Mouse (Mus musculus): Measurements from ENCODE around the gene Ric3. TPM values are rescaled to one million over a fixed set of nuclear protein-coding genes. Genes with fewer than 3 reads are reported as not detected.
A peak's percentile ranks its signal among the peaks of the same experiment; 100 is the strongest.

Gene Ric3
- polyA plus RNA-seq, 1 experiment from 2014 or later, result 33.2 TPM

DNA sequence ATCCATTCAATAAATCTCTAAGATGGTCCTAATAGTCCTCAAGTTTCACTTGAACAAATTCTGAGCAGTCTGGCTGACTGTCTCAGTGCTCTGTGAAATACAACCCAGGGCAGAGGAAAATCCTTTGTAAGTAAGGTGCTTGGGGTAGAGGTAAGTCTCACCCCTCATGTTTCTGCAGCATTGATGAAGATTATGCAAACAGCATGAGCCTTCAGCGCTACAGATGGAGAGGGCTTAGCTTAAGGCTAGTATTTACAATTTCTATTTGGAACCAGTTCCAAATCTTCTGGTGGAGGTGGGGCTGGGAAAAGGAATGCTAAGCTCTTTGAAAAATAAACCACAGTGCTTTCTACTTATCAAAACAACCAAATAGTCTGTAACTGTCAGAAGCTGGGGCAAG is 44.1 kb downstream of the Ric3 start:
- peaks cover 4% of the 10 kb centered on the region; the same call in 1 of the 2 replicates for H3K36me3 ChIP-seq
- no peak overlapping the region for H3K9ac ChIP-seq
- 44% methylated on average over 1 of the region's 1 CpGs for WGBS
- H3K27me3 ChIP-seq, result no peaks in the 10 kb centered on the region
- H3K9me3 ChIP-seq, result no peaks in the 10 kb centered on the region
- ATAC-seq (ENCODE audit: low FRiP score, low read depth), result no peak
- no peak overlapping the region for H3K4me2 ChIP-seq
- peak overlapping the region; percentile 55 for H3K27ac ChIP-seq (replicated peaks)
- no peak overlapping the region for H3K4me3 ChIP-seq
- H3K4me1 ChIP-seq (replicated peaks), result no peaks in the 10 kb centered on the region

DNA sequence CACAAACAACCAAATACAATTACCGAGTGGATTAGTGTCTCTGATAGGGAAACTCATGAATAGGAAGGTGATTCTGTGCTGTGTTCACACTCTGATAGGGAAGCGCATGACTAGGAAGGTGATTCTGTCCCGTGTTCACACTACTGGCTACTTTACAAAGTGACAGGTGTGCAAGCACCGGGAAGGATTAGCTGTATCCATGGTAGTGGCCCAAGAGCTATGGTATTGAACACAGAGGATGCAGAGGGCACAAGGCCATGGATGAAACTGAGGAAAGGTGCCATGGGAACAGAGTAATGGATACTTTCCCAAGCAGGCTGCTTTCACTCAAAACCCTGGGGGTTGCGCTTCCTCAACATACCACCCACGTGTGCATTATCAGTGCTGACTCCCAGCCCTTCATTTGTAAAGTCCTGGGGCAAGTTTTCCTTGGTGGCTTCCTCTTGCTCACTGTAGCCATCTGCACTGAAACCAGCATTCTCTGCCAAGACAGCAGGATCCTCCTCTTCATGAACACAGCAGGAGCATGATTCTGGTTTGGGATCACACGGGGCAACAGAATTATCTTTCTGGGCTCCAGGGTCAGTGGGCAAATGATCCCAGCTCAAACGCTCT is 44.9 kb downstream of the Ric3 start:
- H3K36me3 ChIP-seq, result peaks cover 4% of the 10 kb centered on the region; the same call in 1 of the 2 replicates
- H3K9me3 ChIP-seq, result no peaks in the 10 kb centered on the region
- no peak overlapping the region for H3K4me2 ChIP-seq
- peak overlapping the region; percentile 55; the same call in 1 of the 2 replicates for H3K27ac ChIP-seq (replicated peaks)
- peak; percentile 44; the same call in 1 of the 2 replicates for ATAC-seq (ENCODE audit: low FRiP score, low read depth)
- H3K4me1 ChIP-seq (replicated peaks), result no peaks in the 10 kb centered on the region
- no peak overlapping the region for H3K9ac ChIP-seq
- WGBS, result 78% methylated on average over 8 of the region's 8 CpGs
- no peak overlapping the region for H3K4me3 ChIP-seq
- no peaks in the 10 kb centered on the region for H3K27me3 ChIP-seq

DNA sequence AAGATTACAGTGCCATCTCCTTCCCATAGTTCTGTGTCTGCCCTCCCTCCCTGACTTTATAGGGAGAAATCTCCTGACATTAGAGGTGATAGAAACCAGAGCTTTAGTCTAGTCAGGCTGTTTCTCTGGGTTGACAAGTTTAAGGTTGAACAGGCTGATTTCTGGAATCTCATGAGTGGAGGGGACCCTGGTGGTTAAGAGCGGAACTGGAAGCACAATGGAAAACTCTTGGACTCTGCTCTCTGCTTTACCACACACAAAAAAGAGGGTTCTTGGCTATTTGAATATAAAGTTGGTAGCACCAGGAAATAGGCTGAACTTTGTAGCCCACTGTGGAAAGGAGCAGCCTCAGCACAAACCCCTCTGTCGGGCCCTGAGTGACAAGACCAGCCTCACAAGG is 51.1 kb downstream of the Ric3 start:
- ATAC-seq (ENCODE audit: low FRiP score, low read depth), result no peak
- Histone ChIP-seq H3K9me3 (no peaks in the 10 kb centered on the region), H3K36me3 (peaks cover 28% of the 10 kb centered on the region), H3K27me3 (no peaks in the 10 kb centered on the region), H3K4me1 (replicated peaks) (no peaks in the 10 kb centered on the region), H3K4me3 (no peak overlapping the region), H3K4me2 (no peak overlapping the region), H3K27ac (replicated peaks) (no peak overlapping the region), H3K9ac (no peak overlapping the region)
- 89% methylated on average over 2 of the region's 2 CpGs for WGBS

DNA sequence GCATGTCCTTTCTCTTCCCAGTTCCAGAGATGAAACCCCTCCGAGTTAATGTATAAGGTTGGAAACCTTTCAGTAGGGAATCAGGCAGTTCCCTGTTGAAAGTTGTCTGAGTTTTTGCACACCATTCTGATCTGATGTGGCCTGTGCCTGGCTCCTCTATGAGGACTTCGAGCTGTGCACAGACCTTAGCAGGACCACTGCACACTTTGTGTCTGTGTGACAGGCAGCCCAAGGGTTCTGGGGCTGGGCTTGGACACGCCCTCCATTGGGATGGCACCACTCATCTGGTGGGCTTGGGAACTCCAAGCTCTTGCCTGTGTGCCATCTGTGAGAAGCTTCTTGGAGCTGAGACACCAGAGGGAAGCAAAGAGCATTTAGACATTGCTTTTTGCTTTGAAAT is 51.8 kb downstream of the Ric3 start:
- H3K9me3 ChIP-seq, result no peaks in the 10 kb centered on the region
- H3K27me3 ChIP-seq, result no peaks in the 10 kb centered on the region
- H3K9ac ChIP-seq, result no peak overlapping the region
- 86% methylated on average over 3 of the region's 3 CpGs for WGBS
- no peak overlapping the region for H3K4me3 ChIP-seq
- H3K27ac ChIP-seq (replicated peaks), result no peak overlapping the region
- no peak overlapping the region for H3K4me2 ChIP-seq
- H3K4me1 ChIP-seq (replicated peaks), result no peaks in the 10 kb centered on the region
- no peak for ATAC-seq (ENCODE audit: low FRiP score, low read depth)
- H3K36me3 ChIP-seq, result peaks cover 35% of the 10 kb centered on the region

DNA sequence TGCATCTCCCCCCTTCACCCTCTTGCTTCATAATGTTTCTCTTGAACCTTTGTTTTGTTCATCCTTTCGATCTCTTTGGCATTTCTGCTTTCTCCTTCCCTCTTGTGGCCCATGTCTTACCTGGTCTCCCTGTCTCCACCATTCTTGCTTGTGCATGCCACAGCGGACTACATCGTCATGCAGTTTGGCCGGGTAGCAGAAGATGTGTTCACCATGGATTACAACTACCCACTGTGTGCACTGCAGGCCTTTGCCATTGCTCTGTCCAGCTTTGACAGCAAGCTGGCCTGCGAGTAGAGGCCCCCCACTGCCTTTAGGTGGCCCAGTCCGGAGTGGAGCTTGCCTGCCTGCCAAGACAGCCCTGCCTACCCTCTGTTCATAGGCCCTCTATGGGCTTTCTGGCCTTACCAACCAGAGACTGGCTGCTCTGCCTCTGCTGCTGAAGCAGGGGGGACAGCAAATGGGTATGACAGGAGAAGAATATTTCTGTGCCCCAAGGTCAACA is 53.1 kb downstream of the Ric3 start:
- ATAC-seq (ENCODE audit: low FRiP score, low read depth), result no peak
- Histone ChIP-seq H3K4me2 (no peak overlapping the region), H3K4me3 (no peak overlapping the region), H3K27ac (replicated peaks) (no peak overlapping the region), H3K4me1 (replicated peaks) (no peaks in the 10 kb centered on the region), H3K9me3 (no peaks in the 10 kb centered on the region), H3K27me3 (no peaks in the 10 kb centered on the region), H3K9ac (no peak overlapping the region), H3K36me3 (peaks cover 42% of the 10 kb centered on the region)
- 89% methylated on average over 6 of the region's 6 CpGs for WGBS

DNA sequence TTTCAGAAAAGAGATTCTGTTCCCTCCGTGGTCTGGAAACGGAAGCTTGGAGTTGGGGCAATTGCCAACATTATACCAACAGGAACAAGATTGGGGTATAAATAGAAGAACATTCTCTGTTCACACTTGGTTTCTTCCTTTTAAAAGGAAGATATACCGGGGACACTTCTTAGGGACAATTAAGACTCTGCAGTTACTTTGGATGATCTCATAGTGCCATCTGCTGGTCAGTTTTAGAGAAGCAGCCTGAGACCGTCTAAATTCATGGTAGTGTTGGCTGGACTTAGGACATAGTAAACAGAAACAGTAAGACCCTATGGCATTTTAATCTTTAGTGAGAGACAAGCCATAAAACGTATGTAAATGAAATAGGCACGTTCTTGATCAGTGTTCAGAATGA is 54.9 kb downstream of the Ric3 start:
- WGBS, result 24% methylated on average over 6 of the region's 6 CpGs
- H3K9ac ChIP-seq, result no peak overlapping the region
- H3K27me3 ChIP-seq, result no peaks in the 10 kb centered on the region
- ATAC-seq (ENCODE audit: low FRiP score, low read depth), result peak; percentile 33; the same call in 1 of the 2 replicates
- H3K27ac ChIP-seq (replicated peaks), result no peak overlapping the region
- H3K4me3 ChIP-seq, result no peak overlapping the region
- H3K4me2 ChIP-seq, result no peak overlapping the region
- no peaks in the 10 kb centered on the region for H3K4me1 ChIP-seq (replicated peaks)
- H3K9me3 ChIP-seq, result no peaks in the 10 kb centered on the region
- peaks cover 52% of the 10 kb centered on the region for H3K36me3 ChIP-seq

DNA sequence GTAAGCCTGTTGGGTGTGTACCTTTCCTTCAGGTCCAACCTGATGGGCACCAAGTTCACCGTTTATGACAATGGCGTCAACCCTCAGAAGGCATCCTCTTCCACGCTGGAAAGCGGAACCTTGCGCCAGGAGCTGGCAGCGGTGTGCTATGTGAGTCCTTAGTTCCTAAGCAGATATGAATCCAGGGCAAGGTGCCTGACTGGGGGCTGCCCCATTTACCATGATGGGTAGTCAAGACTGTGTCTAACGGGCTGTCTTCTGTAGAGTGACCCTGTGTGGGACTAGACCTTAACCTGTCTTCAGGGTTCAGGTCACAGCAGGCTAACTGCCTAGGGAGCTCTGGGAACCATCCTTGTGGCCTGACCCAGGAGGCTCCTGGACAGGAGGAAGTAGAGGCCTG is 55.4 kb downstream of the Ric3 start:
- H3K9ac ChIP-seq, result no peak overlapping the region

DNA sequence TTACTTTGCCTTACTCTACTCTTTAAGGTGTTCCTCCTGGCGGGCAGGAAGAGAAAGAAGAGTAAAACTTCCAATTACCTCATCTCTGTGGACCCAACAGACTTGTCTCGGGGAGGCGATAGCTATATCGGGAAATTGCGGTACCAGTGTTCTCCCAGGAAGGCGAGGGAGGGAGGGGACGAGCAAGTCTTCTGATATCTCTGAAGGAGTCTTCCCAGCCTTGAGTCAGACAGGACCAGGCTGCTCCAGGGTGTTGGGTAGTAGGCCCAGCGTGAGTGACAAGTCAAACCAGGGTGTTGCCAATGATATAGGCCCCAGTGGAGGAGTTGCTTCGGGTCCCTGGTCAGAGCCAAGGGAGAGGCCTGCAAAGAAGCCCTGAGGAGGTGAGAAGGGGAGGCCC is 56.2 kb downstream of the Ric3 start:
- Histone ChIP-seq H3K36me3 (peaks cover 63% of the 10 kb centered on the region), H3K4me1 (replicated peaks) (no peaks in the 10 kb centered on the region), H3K27me3 (no peaks in the 10 kb centered on the region), H3K4me3 (no peak overlapping the region), H3K9me3 (no peaks in the 10 kb centered on the region), H3K9ac (no peak overlapping the region), H3K4me2 (no peak overlapping the region), H3K27ac (replicated peaks) (no peak overlapping the region)
- no peak for ATAC-seq (ENCODE audit: low FRiP score, low read depth)
- 92% methylated on average over 9 of the region's 9 CpGs for WGBS

More for the DNA sequence above, 55.4 kb downstream of the Ric3 start:
- Histone ChIP-seq H3K27me3 (no peaks in the 10 kb centered on the region), H3K4me2 (no peak overlapping the region), H3K27ac (replicated peaks) (no peak overlapping the region), H3K9me3 (no peaks in the 10 kb centered on the region), H3K36me3 (peaks cover 57% of the 10 kb centered on the region), H3K4me1 (replicated peaks) (no peaks in the 10 kb centered on the region), H3K4me3 (no peak overlapping the region)
- 96% methylated on average over 7 of the region's 7 CpGs for WGBS
- 0 out of 2 replicates have a peak, but pooled peaks have one; percentile 21 for ATAC-seq (ENCODE audit: low FRiP score, low read depth)

DNA sequence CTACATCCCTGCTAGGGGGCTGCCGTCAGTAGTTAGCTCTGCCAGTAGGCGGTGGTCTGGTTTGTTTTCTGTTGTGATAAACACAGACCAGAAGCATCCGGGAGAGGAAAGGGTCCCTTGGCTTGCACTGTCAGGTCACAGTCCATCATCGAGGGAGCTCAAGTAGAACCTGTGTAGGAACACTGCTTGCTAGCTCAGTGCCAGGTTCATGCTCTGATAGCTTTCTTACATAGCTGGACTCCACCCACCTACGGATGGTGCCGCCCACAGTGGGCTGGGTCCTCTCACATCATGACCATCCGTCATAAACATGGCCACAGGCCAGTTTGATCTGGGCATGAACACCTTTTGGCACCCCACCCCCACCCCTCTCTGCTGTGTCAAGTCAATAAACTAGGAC is 57.4 kb downstream of the Ric3 start:
- Histone ChIP-seq H3K4me2 (no peak overlapping the region), H3K27ac (replicated peaks) (no peak overlapping the region), H3K36me3 (peaks cover 63% of the 10 kb centered on the region), H3K9ac (no peak overlapping the region), H3K27me3 (no peaks in the 10 kb centered on the region), H3K9me3 (no peaks in the 10 kb centered on the region), H3K4me1 (replicated peaks) (no peaks in the 10 kb centered on the region), H3K4me3 (no peak overlapping the region)
- whole genome bisulfite sequencing, result 91% methylated on average over 7 of the region's 7 CpGs
- ATAC-seq (ENCODE audit: low FRiP score, low read depth), result no peak

DNA sequence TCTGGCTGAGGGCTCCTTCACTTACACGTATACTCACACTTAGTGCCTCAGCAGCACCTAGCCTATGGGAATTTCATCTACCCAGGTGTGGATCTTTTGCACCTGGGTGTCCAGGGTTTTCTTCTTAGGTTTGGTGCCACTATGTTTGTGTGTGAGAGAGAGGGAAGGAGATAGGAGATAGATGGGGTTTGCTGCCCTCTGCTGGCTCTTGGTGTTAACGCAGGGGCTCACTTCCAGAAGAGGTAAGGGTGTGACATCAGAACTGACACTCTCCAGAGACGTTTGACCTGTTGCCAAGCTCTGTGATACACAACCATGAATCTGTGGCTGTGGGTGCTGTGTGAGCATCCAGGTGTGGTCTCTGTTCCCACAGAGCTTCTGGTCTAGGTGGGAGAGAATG is 61.7 kb downstream of the Ric3 start:
- peaks cover 8% of the 10 kb centered on the region for H3K4me1 ChIP-seq (replicated peaks)
- no peak overlapping the region for H3K4me2 ChIP-seq
- peak; percentile 15; the same call in 1 of the 2 replicates for ATAC-seq (ENCODE audit: low FRiP score, low read depth)
- H3K36me3 ChIP-seq, result peaks cover 33% of the 10 kb centered on the region
- 11% methylated on average over 3 of the region's 3 CpGs for WGBS
- H3K27ac ChIP-seq (replicated peaks), result no peak overlapping the region
- H3K9ac ChIP-seq, result no peak overlapping the region
- no peaks in the 10 kb centered on the region for H3K27me3 ChIP-seq
- H3K4me3 ChIP-seq, result no peak overlapping the region
- no peaks in the 10 kb centered on the region for H3K9me3 ChIP-seq

DNA sequence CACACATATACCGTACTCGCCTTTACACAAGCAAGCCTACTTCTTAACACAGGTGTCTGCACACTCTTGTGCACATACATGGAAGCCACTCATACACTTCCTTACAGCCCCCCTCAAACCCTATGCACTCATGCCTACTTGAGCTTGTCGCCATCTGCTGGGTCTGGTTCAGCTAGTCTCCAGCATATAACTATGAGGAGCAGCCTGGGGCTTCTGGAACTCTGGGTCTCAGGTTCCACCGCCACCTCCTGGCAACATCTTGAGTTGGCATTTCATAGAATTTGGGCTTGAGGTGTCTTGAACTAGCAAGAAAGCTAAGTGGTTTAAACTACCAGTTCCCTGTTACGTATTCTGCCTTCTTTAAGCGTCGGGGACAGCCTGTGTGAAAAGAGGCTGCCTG is 63.9 kb downstream of the Ric3 start:
- Histone ChIP-seq H3K9me3 (no peaks in the 10 kb centered on the region), H3K4me2 (no peak overlapping the region), H3K36me3 (peaks cover 13% of the 10 kb centered on the region), H3K27me3 (no peaks in the 10 kb centered on the region), H3K27ac (replicated peaks) (no peak overlapping the region), H3K4me3 (no peak overlapping the region), H3K4me1 (replicated peaks) (peaks cover 24% of the 10 kb centered on the region), H3K9ac (no peak overlapping the region)
- 90% methylated on average over 7 of the region's 7 CpGs for WGBS
- ATAC-seq (ENCODE audit: low FRiP score, low read depth), result no peak

DNA sequence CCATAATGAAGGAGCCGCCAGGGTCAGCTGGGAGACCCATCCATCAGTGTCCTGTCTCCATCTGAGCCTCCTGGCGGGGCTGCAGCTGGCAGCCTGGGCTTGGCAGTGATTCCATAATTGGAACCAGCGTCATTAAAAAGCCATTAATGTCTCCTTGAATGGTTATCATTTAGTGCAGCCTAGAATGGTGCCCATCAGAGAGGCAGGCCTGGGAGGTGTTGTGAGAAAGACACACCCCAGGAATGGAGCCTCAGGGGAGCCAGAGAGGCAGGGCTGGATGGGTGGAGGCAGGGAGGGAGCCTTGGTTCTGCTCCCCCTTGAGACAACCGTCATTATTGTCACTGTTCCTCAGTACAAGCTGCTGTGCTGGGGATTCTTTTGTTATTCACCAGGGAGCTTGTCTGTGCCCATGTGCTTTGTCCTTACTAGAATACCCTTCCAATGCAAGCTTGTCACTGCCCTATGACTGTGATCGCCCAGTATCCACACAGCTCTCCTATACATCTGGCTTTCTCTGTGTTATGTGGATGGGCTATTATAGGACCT is 66.7 kb downstream of the Ric3 start:
- H3K27me3 ChIP-seq, result no peaks in the 10 kb centered on the region
- H3K9ac ChIP-seq, result no peak overlapping the region
- peak; percentile 57 for ATAC-seq (ENCODE audit: low FRiP score, low read depth)
- WGBS, result 14% methylated on average over 5 of the region's 5 CpGs
- 0 out of 2 replicates have a peak overlapping the region, but pooled peaks have one; percentile 3 for H3K4me2 ChIP-seq
- no peaks in the 10 kb centered on the region for H3K9me3 ChIP-seq
- H3K4me3 ChIP-seq, result no peak overlapping the region
- H3K27ac ChIP-seq (replicated peaks), result peak overlapping the region; percentile 63
- no peaks in the 10 kb centered on the region for H3K36me3 ChIP-seq
- H3K4me1 ChIP-seq (replicated peaks), result peaks cover 52% of the 10 kb centered on the region
